Mouse (Mus musculus): ENCODE data around the gene Pappa2. TPM values are rescaled to one million over a fixed set of nuclear protein-coding genes. Genes with fewer than 3 reads are reported as not detected.

Gene Pappa2
- total RNA-seq, 2 experiments from 2014 or later, result 0.36 to 0.39 TPM

DNA sequence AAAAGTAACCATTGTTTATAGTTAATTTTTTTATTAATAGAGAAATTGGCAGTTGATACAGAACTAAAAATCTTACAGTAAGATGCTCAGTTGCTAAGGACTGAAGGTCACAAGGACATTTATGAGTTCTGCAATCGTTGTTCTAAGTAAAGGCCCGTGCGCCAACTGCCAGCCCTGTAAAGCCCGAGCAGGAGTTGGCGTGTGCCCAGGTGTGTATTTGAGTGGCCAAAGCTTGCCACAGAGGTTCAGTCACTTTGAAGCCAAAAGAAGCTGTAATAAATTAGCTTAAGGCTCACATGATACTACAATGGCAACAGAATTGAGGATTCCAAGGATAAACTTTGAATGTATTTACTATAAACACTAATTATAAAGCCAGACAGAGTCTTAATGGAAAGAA, 204.8 kb downstream of the Pappa2 start:
- intact Hi-C loops (cut with DNase I), result no loop called here
- DNase-seq (ENCODE audit: low spot score), result no peak

DNA sequence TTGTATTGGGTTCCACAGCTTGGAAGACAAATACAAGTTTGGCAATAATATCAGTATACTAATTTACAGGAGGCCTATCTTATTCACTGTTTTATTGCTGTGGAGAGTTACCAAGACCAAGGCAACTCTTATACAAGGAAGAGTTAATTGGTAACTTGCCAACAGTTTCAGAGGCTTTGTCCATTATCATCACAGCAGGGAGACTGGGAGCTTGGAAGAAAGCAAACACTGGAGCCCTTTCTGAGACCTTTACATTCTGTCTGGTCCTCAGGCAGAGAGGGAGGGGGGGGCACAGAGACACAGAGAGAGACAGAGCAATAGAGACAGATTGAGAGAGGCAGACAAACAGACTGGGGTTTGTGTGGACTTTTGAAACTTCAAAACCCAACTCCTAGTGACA, 207.2 kb downstream of the Pappa2 start:
- intact Hi-C loops (cut with DNase I), result no loop called here
- no peak for DNase-seq (ENCODE audit: low spot score)

DNA sequence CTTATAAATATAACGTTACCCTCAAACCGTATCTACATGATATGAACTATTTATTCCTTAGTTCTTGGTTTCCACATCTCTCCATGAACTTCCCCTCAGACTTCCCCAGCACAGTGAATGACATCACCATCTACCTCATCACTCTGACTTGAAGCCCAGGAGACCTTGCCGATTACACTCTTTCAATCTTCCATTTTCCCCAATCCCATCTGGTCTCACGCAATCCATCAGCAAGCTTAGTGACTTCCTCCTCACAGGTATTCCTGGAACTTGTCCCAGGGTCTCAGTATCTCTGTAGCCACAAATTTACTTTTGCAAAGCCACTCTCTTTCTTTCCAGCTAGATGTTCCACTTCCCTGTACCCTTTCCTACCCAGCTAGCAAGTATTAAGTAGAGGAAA, 209.5 kb downstream of the Pappa2 start:
- no peak for DNase-seq (ENCODE audit: low spot score)

DNA sequence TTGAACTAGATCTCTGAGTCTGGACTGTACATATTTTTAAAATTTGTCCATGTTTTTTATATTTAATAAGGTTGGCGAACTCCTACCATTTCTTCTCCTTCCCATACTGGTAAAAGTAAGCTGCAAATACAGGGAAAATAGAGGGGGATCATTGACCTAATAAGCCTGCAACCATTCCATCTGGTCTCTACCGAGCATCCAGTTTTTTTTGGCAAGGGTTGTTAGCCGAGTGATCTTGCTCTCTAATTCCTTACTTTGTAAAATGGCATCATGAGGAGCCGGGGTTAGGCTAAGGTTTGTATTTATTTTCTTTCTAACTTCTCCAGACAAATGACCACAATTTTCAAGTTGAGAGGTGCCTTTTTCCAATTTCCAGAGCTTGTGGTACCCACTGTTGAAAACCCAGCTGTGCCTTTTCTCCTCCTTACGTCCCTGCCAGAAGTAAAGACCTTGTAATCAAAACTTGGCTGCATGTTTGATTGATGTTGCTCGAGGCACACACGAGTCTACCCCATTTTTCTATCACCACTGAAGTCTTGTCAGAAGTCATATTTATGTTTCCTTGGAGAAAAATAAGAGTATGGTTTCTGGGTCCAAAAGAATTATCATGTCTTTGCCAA, 210.1 kb downstream of the Pappa2 start:
- intact Hi-C loops (cut with DNase I), result no loop called here
- no peak for DNase-seq (ENCODE audit: low spot score)

More for the DNA sequence above, 209.5 kb downstream of the Pappa2 start:
- intact Hi-C loops (cut with DNase I), result no loop called here

DNA sequence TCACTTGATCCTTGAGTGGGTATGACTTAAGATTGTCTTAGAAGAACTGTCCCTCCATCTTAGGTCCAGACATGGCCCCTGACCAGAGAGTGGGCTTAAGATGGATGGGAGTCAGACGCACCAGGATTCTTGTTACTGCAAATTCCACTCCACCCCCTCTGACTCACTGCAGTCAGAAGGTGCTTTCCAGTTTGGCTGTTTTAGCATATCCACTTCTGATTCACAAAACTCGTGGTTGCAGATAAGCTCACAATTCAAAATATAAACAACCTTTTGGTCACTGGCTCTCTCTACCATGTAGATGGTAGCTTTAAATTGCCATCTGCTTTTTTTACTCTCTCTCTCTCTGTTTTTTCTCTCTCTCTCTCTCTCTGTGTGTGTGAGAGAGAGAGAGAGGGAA, 214.4 kb downstream of the Pappa2 start:
- no peak for DNase-seq (ENCODE audit: low spot score)
- intact Hi-C loops (cut with DNase I), result no loop called here

DNA sequence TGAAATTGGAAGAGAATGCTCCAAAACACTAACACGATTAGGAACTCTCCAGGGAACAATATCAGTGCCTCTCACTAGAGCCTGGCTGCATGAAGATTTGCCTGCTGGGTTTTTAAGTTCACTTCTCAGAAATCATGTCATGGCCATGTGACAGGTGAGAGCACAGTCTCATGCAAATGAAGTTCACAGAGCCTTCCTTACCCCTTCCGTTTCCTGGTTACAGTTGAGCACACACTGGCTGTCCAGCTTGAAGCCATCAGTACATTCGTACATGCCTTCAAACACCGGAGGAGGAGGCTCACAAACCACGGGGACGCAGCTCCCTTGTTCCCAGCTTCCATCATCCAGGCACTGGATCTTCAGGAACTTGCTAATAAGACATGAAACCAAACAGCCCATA, 215.6 kb downstream of the Pappa2 start:
- intact Hi-C loops (cut with DNase I), result no loop called here
- no peak for DNase-seq (ENCODE audit: low spot score)

DNA sequence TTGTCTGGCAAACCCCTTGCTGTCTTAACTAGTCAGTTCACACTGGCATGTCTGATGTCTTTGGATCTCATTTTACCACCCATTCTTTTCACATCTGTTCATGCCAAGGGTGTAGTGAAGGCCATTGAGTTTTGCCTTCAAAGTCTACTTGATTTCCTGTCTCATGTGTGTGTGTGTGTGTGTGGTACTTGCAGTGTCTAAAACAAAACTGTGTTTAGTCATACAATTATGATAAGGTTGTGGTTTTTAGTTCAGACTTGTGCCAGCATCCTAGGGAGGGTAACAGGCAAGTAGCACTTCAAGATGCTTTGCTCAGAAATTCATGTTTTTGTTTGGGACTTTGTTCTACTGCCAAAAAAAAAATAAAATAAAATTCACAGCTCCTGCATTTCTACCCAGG, 216.1 kb downstream of the Pappa2 start:
- DNase-seq (ENCODE audit: low spot score), result no peak

DNA sequence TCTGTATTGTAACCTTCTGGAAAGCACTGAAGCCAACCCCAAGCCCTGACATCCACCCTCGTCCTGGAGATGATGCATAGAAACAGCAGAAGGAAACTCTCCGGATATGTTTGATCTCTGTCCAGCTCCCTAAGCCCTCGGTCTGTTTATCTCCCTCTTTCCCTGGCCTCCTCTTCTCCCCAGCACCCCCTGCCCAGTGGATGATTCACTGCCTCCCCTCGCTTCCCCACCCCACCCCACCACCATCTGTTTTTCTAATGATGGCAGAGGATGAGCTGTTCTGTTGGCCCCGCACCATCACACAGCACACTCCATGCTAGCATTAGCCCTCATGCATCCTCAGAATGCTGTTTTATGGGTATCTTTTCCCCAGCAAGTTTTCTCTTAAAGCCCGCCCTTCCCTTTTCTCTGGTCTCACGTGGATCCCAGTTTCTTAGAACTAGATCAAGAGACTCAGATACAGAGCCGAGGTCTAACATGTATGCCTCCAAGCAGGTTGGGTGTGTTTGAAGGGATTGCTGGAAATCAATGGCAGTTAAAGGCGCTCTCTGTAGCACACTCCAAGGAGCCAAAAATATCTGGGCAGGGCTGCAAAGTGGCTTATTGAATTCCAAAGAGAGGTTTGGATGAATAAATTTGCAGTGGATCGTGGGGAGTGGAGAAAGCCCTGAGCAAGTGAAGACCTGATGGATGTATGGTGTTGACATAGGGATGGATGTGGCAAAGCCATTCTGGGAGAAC, 231.8 kb downstream of the Pappa2 start:
- intact Hi-C loops (cut with DNase I), result no loop called here
- no peak for DNase-seq (ENCODE audit: low spot score)

More for the DNA sequence above, 216.1 kb downstream of the Pappa2 start:
- intact Hi-C loops (cut with DNase I), result no loop called here

DNA sequence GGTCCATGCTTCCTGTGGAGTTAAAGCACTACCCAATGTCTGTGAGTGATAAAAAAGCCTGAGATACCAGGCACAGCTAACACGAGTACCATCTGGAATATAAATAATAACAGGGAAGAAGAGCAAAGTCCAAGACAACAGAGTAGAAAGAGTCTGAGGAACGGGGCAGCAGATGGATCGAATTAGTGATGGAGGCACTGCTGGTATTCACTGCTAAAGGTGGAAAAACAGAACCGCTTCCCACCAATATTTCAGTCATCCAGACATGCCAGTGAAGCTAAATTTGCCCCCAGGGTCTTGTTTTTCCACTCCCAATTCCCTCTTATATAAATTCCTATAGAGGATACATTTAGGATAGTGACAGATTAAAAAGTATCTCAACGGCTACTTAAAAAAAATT, 238.8 kb downstream of the Pappa2 start:
- intact Hi-C loops (cut with DNase I), result no loop called here
- no peak for DNase-seq (ENCODE audit: low spot score)

DNA sequence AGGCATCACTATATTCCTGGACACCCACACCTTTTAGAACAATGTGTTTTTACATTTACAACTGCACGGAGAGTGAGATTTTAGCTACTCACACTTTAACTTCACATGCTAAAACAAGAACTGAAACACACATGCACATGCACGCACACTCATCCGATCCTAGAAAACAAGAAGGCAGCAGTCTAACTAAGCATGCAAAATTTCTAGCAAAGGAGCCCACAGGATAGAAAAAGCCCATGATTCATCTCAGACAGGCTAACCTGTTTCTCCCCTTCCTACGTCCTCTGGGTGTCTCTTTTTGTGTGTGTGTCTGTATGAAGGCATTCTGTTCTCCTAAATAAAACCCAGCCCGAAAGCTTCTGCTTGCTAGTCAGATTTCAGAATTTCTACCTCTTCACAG, 239.3 kb downstream of the Pappa2 start:
- intact Hi-C loops (cut with DNase I), result no loop called here
- DNase-seq (ENCODE audit: low spot score), result no peak

DNA sequence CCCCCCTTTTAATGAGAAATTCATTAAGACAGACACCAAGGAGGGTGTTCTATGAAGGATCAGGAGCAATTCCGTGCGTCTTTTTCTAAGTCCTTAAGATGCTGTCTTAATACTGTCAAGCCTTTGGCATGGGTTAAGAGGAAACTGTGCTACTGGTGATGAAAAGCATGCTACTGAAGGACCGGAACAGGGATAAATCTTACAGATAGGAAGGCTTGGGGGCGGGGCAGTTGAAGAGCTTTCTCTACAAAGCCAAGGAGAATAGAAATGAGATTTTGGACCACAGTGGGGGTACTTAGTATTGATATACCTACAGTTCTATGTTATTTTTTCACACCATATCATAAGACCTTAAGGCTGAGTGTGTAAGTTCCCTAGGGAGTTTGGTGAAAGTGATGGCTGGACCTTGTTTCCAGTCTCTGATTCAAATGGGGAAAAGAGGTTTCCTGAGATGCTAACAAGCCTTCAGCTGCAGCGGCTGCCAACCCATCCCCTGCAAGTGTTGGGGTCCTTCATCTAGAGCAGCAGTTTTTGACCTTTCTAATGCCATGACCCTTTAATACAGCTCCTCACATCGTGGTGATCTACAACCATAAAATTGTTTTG, 240.0 kb downstream of the Pappa2 start:
- intact Hi-C loops (cut with DNase I), result no loop called here
- no peak for DNase-seq (ENCODE audit: low spot score)

DNA sequence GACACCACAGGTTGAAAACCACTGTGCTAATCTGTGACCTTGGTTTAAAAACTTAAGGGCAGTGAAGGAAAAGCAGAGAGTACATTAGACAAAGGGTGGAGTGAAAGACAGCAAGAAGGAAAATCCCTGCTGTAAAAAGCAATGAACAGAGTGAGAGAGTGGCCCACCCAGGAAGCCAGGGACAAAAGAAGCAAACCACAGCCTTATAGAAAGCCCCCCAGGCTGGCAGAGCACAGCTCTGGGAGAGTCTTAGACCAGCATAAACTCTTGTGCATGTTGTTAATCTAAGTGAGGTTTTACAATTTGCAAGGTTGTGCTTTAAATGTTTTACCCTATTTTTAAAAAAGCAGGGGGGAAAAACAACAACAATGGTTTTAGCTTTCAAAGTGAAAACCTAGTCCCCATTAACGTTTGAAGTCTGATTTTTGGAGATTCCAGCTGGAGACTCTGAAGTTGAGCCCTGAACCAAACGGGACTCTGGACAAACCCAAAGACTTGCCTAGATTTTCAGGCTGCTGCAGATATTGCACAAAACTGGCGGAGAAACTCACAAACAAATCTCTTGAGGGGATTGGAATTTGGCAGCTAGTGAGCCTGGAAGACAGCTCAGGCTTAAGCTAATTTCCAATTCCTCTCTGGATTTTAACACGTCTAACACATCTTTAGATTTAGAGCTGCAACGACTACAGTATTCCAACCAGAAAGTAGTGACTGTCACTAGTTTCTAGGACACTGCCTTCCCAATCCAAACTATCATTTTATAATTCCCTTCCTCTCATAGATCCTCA, 241.0 kb downstream of the Pappa2 start:
- intact Hi-C loops (cut with DNase I), result no loop called here
- peak; percentile 2 for DNase-seq (ENCODE audit: low spot score)

DNA sequence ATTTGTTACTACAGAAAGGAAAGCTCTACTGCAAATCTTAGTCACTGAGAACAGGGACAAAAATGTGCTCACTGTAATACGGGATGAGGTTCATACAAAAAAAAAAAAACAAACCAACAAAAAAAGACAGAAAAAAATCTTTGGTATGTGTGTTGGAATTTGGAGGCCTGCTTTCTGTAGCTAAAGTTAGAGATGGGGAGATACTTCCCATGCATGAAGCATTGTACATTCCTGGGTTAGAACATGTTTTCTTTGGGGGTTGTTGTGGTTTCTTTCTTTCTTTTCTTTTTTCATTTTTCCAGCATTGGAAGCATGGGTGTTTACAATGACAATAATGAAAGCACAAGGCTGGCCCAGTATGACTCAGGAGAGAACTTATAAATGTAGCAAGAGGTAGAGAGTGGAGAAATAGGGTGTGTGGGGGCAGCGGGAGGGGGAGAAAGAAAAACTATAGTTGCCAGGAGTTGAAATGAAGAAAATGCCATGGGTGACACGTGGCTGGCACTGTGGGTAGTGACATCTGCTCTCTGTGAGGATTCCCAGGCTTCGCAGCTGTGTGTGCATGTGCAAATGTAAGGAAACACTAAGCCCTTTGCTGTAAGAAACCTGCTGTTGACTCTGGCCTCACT, 247.3 kb downstream of the Pappa2 start:
- intact Hi-C loops (cut with DNase I), result no loop called here

DNA sequence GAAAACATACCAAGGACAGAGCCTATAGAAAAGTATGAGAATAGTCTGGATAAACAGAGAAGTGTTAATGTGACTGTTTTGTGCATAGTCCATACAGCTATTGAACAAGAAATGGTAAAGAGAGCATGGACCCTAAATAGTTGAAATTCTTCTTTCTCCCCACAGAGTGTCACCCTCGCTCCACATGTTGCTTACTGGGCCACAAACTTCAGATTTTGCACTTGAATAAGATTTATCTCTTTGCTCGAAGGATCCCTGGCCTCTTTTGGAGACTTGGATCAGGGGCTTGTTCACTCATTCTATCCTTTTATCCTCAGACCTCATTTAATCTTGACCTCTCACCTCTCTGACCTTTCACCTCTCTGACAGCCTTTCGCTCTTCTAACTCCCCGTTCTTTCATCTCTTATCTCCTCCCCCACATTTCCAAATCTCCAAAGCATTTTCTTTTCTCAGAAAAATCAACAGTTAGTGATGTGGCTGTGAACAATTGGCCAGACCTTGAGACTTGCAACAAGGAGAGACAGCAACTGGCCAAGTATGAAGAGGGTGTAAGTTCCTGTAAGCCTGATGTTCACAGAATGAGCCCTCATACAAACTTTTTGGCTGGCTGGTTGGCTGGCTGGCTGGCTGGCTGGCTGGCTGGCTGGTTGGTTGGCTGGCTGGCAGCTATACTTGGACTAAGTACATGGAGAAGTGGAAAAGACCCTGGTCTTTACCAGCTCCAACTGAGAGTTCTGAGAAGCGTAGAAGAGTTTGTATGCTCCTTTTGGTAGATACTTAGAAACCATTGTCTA, 266.8 kb downstream of the Pappa2 start:
- intact Hi-C loops (cut with DNase I), result loop anchor here (1.0 kb wide), 2 partner anchors 240 to 422 kb away; no protein-coding TSS in a partner anchor
- DNase-seq (ENCODE audit: low spot score), result no peak

More for the DNA sequence above, 247.3 kb downstream of the Pappa2 start:
- no peak for DNase-seq (ENCODE audit: low spot score)

DNA sequence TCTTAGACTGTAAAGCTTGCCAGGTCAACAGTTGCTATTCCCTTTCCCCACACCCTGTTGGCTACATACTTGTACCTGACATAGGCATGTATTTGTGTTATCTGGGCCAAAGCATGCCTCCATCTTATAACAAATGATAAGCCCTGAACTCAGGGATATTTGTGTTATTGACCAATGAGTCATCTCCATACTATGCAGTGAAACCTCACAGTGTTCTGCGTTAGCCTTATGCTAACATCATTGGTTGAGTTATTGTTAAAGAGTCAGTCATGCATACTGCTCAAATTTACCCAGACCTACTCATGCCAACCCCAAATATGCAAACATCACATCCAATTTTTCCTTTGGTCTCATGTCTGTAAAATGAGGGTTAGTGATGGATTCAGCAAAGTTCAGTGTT, 279.0 kb downstream of the Pappa2 start:
- DNase-seq (ENCODE audit: low spot score), result no peak
- intact Hi-C loops (cut with DNase I), result no loop called here

DNA sequence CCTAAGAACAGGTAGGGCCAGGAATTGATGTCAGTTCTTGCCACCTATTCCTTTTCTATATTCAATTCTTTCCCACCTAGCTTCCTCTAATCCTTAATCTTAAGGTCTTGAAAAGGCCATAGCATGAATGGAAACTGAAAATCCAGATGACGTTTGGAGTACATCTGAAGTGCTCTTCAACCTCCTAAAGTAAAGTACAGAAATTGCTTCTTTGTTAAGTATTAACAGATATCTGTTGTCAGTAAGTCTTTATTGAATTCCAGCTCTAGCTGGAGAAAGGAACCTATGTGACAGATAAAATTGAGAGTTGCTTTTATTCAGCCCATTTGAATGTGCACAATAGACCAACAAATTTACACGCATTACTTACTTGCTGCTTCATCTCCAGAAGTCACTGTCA, 280.1 kb downstream of the Pappa2 start:
- no peak for DNase-seq (ENCODE audit: low spot score)
- intact Hi-C loops (cut with DNase I), result no loop called here

DNA sequence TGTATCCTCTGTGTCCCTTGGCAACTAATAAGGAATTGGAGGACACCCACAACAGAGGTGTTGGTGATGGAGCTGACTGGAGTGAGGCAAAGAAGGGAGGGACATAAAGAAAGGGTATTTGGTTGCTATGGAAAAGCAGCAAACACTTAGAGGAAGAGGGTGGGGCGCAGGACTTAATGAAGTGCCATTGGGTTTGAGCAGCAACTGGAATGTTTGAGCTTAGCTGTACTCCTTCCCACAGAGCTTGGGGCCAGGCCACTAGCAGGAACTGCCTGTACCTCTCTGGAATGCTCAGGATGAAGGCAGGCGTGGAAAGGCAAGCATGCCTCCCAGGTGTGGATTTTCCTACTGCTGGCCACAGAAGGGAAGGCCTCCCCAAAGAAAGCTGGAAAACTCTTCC, 281.0 kb downstream of the Pappa2 start:
- intact Hi-C loops (cut with DNase I), result no loop called here
- no peak for DNase-seq (ENCODE audit: low spot score)

DNA sequence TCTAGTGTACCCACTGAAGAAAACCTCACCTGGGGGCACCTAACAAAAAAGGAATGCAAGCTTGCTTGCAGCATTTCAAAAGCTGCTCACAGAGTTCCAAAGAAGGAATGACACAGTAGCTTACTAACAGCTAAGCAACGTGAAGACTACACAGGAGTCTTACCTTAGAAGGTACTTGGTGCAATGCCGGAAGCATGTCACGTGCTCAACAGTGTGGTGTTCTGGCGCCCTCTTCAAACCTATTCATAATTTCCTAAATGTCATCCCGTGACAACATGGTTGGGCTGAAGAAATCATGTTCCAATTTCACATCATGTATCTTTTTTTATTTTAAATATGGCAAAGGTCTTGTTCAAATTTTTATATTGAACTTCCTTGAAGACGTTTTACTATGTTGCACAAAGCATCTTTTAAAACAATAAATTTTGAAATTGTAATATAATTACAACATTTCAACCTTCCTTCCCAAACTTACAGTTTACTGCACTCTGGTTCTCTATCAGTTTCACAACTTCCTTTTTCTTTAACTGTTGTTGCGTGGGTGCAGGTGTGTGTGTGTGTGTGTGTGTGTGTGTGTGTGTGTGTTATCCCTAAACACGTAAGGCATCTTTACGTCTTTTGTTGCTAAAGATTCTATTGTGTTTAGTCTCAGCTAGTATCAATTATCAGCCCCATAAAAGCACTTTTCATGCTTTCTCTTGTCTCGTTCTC, 282.3 kb downstream of the Pappa2 start:
- DNase-seq (ENCODE audit: low spot score), result no peak
- intact Hi-C loops (cut with DNase I), result no loop called here

DNA sequence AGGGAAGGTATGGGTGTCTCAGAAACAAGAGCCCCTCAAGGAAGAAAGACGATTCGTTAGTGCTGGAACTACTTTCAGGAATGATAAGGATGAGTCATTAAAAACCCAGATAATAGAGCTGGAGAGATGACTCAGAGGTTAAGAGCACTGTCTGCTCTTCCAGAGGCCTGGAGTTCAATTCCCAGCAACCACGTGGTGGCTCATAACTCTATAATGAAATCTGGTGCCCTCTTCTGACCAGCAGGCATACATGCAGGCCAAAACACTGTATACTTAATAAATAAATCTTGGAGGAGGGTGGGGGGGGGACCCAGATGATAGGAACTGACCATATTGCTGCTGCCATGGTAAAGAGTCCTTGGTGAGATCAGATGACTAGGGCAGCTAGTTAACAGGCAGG, 282.9 kb downstream of the Pappa2 start:
- intact Hi-C loops (cut with DNase I), result no loop called here
- DNase-seq (ENCODE audit: low spot score), result no peak
